Mouse (Mus musculus) brain, embryonic 14.5 days (tissue): ENCODE measurements around the gene Pdap1.

Source experiments
- CTCF ChIP-seq: fragments of 200-500 bp; IDR thresholded peaks from 2 replicates; pipeline ENCODE4 v1.5.1; 2012; ENCODE audit warnings: inconsistent platforms, mild to moderate bottlenecking, moderate library complexity, borderline replicate concordance; ENCODE audit not compliant: insufficient read depth, insufficient read length; ENCODE audit errors: extremely low read depth
- POLR2A ChIP-seq: fragments of 200-500 bp; IDR thresholded peaks from 2 replicates; pipeline ENCODE4 v1.6.1; 2012; ENCODE audit warnings: mild to moderate bottlenecking, inconsistent platforms, borderline replicate concordance; ENCODE audit not compliant: poor library complexity, insufficient read depth, insufficient read length, severe bottlenecking; ENCODE audit errors: extremely low read depth

DNA sequence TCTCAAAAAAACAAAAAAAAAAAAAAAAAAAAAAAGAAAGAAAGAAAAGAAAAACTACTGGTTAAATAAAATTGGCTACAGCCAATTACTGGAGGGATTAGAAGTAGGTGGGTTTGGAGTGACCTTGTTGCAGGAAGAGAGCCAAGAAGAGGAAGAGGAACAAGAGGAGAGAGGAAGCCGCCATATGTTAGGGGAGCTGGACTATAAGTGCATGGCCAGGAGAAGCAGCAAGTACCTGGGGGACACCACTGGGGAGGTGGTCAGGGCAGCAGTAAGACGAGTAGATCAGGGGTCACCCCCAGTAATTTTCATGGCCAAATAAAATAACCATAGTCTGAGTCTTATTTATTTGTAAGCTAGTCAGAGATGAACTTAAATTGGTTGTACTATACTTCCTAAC, 45.2 kb upstream of the Pdap1 start:
- no peak for TF ChIP-seq POLR2A
- TF ChIP-seq CTCF: no peak
